Mouse (Mus musculus) heart, adult 2 months (tissue): ENCODE results near the gene Lgals4.

Source experiments
- EP300 ChIP-seq: fragments of 200-500 bp; IDR thresholded peaks from 2 replicates; pipeline ENCODE4 v1.6.1; 2011; ENCODE audit warnings: low read depth, low read length, control low read depth; ENCODE audit not compliant: insufficient read depth
- POLR2A ChIP-seq: fragments of 200-500 bp; IDR thresholded peaks from 2 replicates; pipeline ENCODE4 v1.6.1; 2011; ENCODE audit warnings: mild to moderate bottlenecking, low read depth, low read length, control low read depth; ENCODE audit not compliant: insufficient read depth

DNA sequence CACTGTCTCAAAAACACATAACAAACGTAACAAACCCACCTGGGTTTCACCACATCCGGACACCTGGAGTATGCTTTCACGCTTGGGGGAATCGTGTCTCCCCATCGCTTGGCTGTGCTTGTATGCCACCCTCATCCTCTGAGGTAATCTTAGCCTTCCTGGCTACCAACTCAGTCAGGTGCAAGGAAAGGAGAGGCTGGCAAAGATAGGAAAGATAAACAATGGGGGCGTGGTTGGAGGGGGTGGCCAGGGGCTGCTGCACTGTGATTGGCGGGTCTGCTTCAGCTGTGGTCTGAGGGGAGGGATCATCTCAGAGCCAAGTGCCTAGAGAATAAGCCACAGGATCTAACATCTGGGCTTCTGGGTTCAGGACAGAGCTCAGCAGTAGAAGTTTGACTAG, 46.0 kb downstream of the Lgals4 start:
- TF ChIP-seq POLR2A (no peak), EP300 (no peak)
